Mouse (Mus musculus) kidney, adult 2 months (tissue): ENCODE measurements around the gene Magi1. TPM values are rescaled to one million over a fixed set of nuclear protein-coding genes. Genes with fewer than 3 reads are reported as not detected.

Source experiments
- DNase-seq: peaks from one replicate; pipeline ENCODE4 v3.0.0; 2021
- H3K27ac ChIP-seq: fragments of 200-500 bp; 2 replicates; pipeline ENCODE4 v1.5.1; 2012; ENCODE audit warnings: low read depth, low read length, control low read depth, inconsistent platforms; ENCODE audit not compliant: insufficient read depth
- H3K27me3 ChIP-seq: fragments of 200-500 bp; replicated peaks from 2 replicates; pipeline ENCODE4 v1.6.1; 2012; ENCODE audit warnings: mild to moderate bottlenecking, moderate library complexity, low read length, inconsistent platforms; ENCODE audit not compliant: control insufficient read depth, insufficient read depth
- H3K36me3 ChIP-seq: fragments of 200-500 bp; 2 replicates; pipeline ENCODE4 v1.6.1; 2012; ENCODE audit warnings: mild to moderate bottlenecking, moderate library complexity, low read length, inconsistent platforms; ENCODE audit not compliant: control insufficient read depth, insufficient read depth
- H3K4me1 ChIP-seq: fragments of 200-500 bp; 2 replicates; pipeline ENCODE4 v1.6.1; 2011; ENCODE audit warnings: low read length; ENCODE audit not compliant: control insufficient read depth, insufficient read depth
- H3K4me3 ChIP-seq: fragments of 200-500 bp; 2 replicates; pipeline ENCODE4 v1.5.1; 2011; ENCODE audit warnings: mild to moderate bottlenecking, low read depth, low read length, control low read depth; ENCODE audit not compliant: insufficient read depth
- CTCF ChIP-seq: fragments of 200-500 bp; conservative IDR thresholded peaks from 2 replicates; pipeline ENCODE4 v1.5.1; 2011; ENCODE audit warnings: low read depth, mild to moderate bottlenecking, control low read depth, low read length, moderate library complexity, mixed read lengths; ENCODE audit not compliant: insufficient read depth, insufficient read length
- POLR2A ChIP-seq: fragments of 200-500 bp; IDR thresholded peaks from one replicate; pipeline ENCODE4 v1.6.1; 2011; ENCODE audit warnings: low read depth, low read length, control low read depth
- WGBS: fragments of 180-500 bp; shearing (Covaris S2); methylation state at CpG from one replicate; pipeline ENCODE4 v1.1.7; 2018; 5-methylcytosine and 5-hydroxymethylcytosine counted together
- polyA plus RNA-seq: library from polyadenylated mRNA; depleted of rRNA; stranded (reverse); fragments of >200 nt; gene quantifications from 2 replicates; pipeline ENCODE4 v1.2.3, GENCODE M21; 2012

Magi1 gene
- polyA plus RNA-seq, 1 experiment: 6.1 TPM

DNA sequence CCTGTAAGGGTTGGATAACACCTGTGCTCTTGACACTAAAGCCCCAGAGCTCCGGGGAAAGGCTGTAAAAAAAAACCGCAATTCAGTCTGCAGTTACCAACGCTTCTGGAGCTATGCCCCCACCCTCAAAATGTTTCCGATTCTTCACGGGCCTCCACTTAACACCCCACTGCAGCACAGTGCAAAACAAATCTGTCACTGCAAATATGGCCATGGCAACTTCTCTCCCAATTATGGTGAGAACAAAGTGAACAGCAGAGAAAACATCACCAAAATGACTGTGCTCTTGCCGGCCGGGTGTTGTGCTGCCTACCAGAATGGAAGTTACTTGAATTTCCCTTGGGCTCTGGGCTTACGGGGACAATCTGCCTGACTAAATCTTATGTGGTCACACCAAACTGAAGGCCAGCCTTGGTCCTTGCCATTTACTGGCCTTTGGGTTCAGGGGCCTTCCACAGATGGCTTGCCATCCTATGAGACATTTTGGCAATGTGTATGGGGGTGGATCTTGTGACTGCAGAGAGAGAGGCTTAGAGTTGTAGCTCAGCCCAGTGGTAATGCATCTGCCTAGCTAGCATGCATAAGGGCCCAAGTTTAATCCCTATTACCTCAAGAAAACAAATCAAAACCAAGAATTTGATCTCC lies 286.8 kb downstream of the Magi1 start:
- 81% methylated on average over 8 of the region's 8 CpGs for WGBS
- H3K4me1 ChIP-seq: no peaks in the 10 kb centered on the region
- H3K36me3 ChIP-seq: no peaks in the 10 kb centered on the region
- no peak overlapping the region for H3K4me3 ChIP-seq
- H3K27me3 ChIP-seq: no peaks in the 10 kb centered on the region
- no peak overlapping the region for H3K27ac ChIP-seq
- no peak for DNase-seq
- TF ChIP-seq CTCF (no peak), POLR2A (no peak)

- no peak overlapping the region for H3K4me3 ChIP-seq
- TF ChIP-seq CTCF (no peak), POLR2A (no peak)
- H3K4me1 ChIP-seq: no peaks in the 10 kb centered on the region
- no peaks in the 10 kb centered on the region for H3K36me3 ChIP-seq
- no peaks in the 10 kb centered on the region for H3K27me3 ChIP-seq
- no peak overlapping the region for H3K27ac ChIP-seq
- DNase-seq: no peak
- WGBS: 39% methylated on average over 3 of the region's 3 CpGs
Observed at GRCm38 (mm10) chr6:93987561-93987960, 296.2 kb downstream of the Magi1 start.

- H3K27ac ChIP-seq: no peak overlapping the region
- 64% methylated on average over 9 of the region's 9 CpGs for WGBS
Observed at GRCm38 (mm10) chr6:93985111-93985510, 298.6 kb downstream of the Magi1 start.

GRCm38 (mm10) chr6:93983551-93983950 lies 300.2 kb downstream of the Magi1 start:
- DNase-seq: no peak
- 92% methylated on average over 3 of the region's 3 CpGs for WGBS
- no peaks in the 10 kb centered on the region for H3K36me3 ChIP-seq
- no peak for TF ChIP-seq CTCF
- no peak overlapping the region for H3K4me3 ChIP-seq
- H3K4me1 ChIP-seq: no peaks in the 10 kb centered on the region
- H3K27me3 ChIP-seq: no peaks in the 10 kb centered on the region
- no peak overlapping the region for H3K27ac ChIP-seq

More at GRCm38 (mm10) chr6:93985111-93985510, 298.6 kb downstream of the Magi1 start:
- H3K4me1 ChIP-seq: no peaks in the 10 kb centered on the region
- TF ChIP-seq POLR2A (no peak), CTCF (peak; percentile 80)
- H3K36me3 ChIP-seq: no peaks in the 10 kb centered on the region
- no peak overlapping the region for H3K4me3 ChIP-seq
- peak; percentile 44 for DNase-seq
- no peaks in the 10 kb centered on the region for H3K27me3 ChIP-seq

DNA sequence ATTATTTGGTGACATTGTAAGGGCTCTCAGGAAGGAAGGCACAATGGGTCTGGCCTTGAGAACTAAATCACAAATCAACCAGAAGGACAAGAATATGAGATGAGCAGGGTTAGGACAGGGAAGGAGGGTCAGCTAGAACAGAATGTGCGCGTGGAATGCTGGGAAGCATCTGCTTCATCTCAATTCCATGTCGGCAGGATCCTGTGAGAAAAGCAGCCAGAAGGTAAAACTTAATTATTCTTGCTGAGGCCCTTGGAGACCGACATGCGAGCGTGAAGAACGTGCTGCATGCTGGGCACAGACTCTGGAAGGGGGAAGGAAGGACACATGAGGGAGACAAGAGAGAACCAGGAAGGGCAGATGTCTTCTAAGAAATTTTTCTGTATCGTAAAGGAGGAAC lies 302.5 kb downstream of the Magi1 start:
- TF ChIP-seq POLR2A (no peak), CTCF (no peak)
- Histone ChIP-seq H3K27me3 (no peaks in the 10 kb centered on the region), H3K36me3 (no peaks in the 10 kb centered on the region), H3K4me1 (no peaks in the 10 kb centered on the region), H3K27ac (peak overlapping the region; percentile 79), H3K4me3 (no peak overlapping the region)
- WGBS: 51% methylated on average over 8 of the region's 8 CpGs
- DNase-seq: peak; percentile 37

- TF ChIP-seq CTCF (no peak), POLR2A (no peak)
- Histone ChIP-seq H3K4me1 (no peaks in the 10 kb centered on the region), H3K27ac (no peak overlapping the region), H3K27me3 (no peaks in the 10 kb centered on the region), H3K4me3 (no peak overlapping the region), H3K36me3 (no peaks in the 10 kb centered on the region)
- 91% methylated on average over 3 of the region's 3 CpGs for WGBS
- no peak for DNase-seq
Observed at GRCm38 (mm10) chr6:93979241-93979640, 304.5 kb downstream of the Magi1 start.

- Histone ChIP-seq H3K27ac (no peak overlapping the region), H3K36me3 (no peaks in the 10 kb centered on the region), H3K4me1 (peaks cover 4% of the 10 kb centered on the region), H3K27me3 (no peaks in the 10 kb centered on the region), H3K4me3 (no peak overlapping the region)
- no peak for DNase-seq
- TF ChIP-seq POLR2A (no peak), CTCF (no peak)
- 94% methylated on average over 2 of the region's 2 CpGs for WGBS
Observed at GRCm38 (mm10) chr6:93968721-93969120, 315.0 kb downstream of the Magi1 start.
